11 mouse cellular contexts compared by ENCODE assay signal in the genomic region with DNA sequence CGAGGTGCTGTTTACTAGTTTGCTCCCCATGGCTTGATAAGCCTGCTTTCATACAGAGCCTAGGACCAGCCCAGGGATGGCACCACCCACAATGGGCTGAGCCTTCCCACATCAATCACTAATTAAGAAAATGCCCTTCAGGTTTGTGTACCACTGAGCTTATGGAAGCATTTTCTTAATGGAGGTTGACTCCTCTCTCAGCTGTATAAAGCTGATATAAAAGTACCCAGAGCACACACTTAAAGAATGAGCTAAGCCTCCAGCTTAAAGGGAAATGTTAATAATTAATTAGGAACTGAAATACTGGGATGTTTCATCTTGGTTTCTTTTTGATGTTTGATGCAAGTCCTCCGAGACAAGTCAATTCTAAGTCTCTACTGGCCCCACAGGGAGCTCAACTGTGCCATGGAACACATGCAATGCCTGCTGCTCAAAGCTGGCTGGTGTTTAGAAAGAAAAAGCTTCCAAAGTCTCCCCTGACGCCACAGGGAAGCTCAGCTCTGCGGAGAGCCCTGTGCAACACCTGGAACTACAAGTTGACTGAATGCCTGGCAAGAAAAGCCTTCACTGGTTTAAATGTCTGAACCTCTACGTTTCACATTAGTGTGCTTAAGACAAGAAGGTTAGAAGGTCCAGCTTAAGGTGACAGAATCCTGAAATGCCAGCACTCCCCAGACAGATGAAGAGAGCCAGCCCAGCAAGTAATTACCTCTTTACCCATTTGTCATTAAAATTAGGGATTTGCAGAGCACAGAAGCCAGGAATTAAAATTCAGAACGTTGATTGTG. TPM values are rescaled to one million over a fixed set of nuclear protein-coding genes. Genes with fewer than 3 reads are reported as not detected.
DNase-seq lines count a peak whose midpoint lies in the region; ATAC-seq and TF ChIP-seq lines count a peak whose summit lies in the region.
"Had no signal": no experiment of that assay in that cellular context is flagged by ENCODE, and none has a peak within 500 bp of the region (broad histone marks: within the 10 kb centered on the region; RNA-seq: fewer than 3 reads in every experiment).

No protein-coding gene starts in this region.

- DNase-seq in lung, postnatal 10 days: no peak
- peak; percentile 37 for DNase-seq in hindbrain, postnatal 0 days (ENCODE audit: low spot score)
- no peak for DNase-seq in stomach, postnatal 0 days (ENCODE audit: low spot score)
- no peak for DNase-seq in right cerebral cortex, adult 2 months (ENCODE audit: low spot score in 2 of 2)
- DNase-seq: cerebellum, adult 9-10 months; layer of hippocampus, adult 9-11 months; thymus, postnatal 14 days had no signal

- TF ChIP-seq CTCF in hindbrain, postnatal 0 days (IDR thresholded peaks at IDR 0.05; ENCODE audit: low read depth): no peak
- TF ChIP-seq CTCF in stomach, postnatal 0 days (IDR thresholded peaks at IDR 0.05; ENCODE audit: low read depth): no peak

- no peak overlapping the region for H3K27ac ChIP-seq in lung, embryonic 16.5 days (ENCODE audit: low read length)
- 0 out of 2 replicates have a peak overlapping the region, but pooled peaks have one; percentile 52 for H3K27ac ChIP-seq in hindbrain, postnatal 0 days
- H3K27ac ChIP-seq in liver, embryonic 16.5 days (ENCODE audit: low read length): no peak overlapping the region; the same call in 1 of the 2 replicates
- peak overlapping the region; percentile 58 for H3K27ac ChIP-seq in stomach, postnatal 0 days (replicated peaks)

- H3K9me3 ChIP-seq in lung, embryonic 16.5 days (ENCODE audit: control insufficient read depth, low read length): no peaks in the 10 kb centered on the region
- H3K9me3 ChIP-seq in hindbrain, postnatal 0 days (ENCODE audit: low read length): no peaks in the 10 kb centered on the region
- no peaks in the 10 kb centered on the region for H3K9me3 ChIP-seq in liver, embryonic 16.5 days (replicated peaks; ENCODE audit: control insufficient read depth, low read length)
- no peaks in the 10 kb centered on the region for H3K9me3 ChIP-seq in stomach, postnatal 0 days (ENCODE audit: control insufficient read depth, low read length)

- no peak for TF ChIP-seq EP300 in stomach, postnatal 0 days (optimal IDR thresholded peaks at IDR 0.05)

- no peaks in the 10 kb centered on the region for H3K36me3 ChIP-seq in lung, embryonic 16.5 days (ENCODE audit: control insufficient read depth, insufficient read depth, low read length)
- no peaks in the 10 kb centered on the region for H3K36me3 ChIP-seq in hindbrain, postnatal 0 days (ENCODE audit: insufficient read depth, low read length)
- no peaks in the 10 kb centered on the region for H3K36me3 ChIP-seq in liver, embryonic 16.5 days (ENCODE audit: control insufficient read depth, insufficient read depth)
- H3K36me3 ChIP-seq in stomach, postnatal 0 days (ENCODE audit: control insufficient read depth, insufficient read depth, low read length): no peaks in the 10 kb centered on the region

- H3K9ac ChIP-seq in lung, embryonic 16.5 days (ENCODE audit: low read length): 0 out of 2 replicates have a peak overlapping the region, but pooled peaks have one; percentile 6
- no peak overlapping the region for H3K9ac ChIP-seq in hindbrain, postnatal 0 days (replicated peaks; ENCODE audit: low read length)
- H3K9ac ChIP-seq in liver, embryonic 16.5 days (ENCODE audit: low read depth, low read length): no peak overlapping the region
- H3K9ac ChIP-seq in stomach, postnatal 0 days (ENCODE audit: low read length): no peak overlapping the region

- peak overlapping the region; percentile 35; the same call in 1 of the 2 replicates for H3K4me2 ChIP-seq in lung, embryonic 16.5 days (ENCODE audit: low read depth, low read length)
- H3K4me2 ChIP-seq in hindbrain, postnatal 0 days (ENCODE audit: low read depth, low read length): no peak overlapping the region
- H3K4me2 ChIP-seq in liver, embryonic 16.5 days (ENCODE audit: low read depth, low read length): 0 out of 2 replicates have a peak overlapping the region, but pooled peaks have one; percentile 13
- H3K4me2 ChIP-seq in stomach, postnatal 0 days (replicated peaks; ENCODE audit: low read depth): peak overlapping the region; percentile 27; the same call in 1 of the 2 replicates
- H3K4me2 ChIP-seq: heart, embryonic 11.5 days had no signal

- no peak for ATAC-seq in lung, embryonic 16.5 days (ENCODE audit: low read depth)
- peak; percentile 41; the same call in 1 of the 2 replicates for ATAC-seq in hindbrain, postnatal 0 days
- no peak for ATAC-seq in liver, embryonic 16.5 days (ENCODE audit: low read depth)
- ATAC-seq in stomach, postnatal 0 days (ENCODE audit: low FRiP score, low TSS enrichment): peak; percentile 54; the same call in 1 of the 2 replicates
- ATAC-seq in erythroblast, adult 5-6 weeks (replicated peaks; ENCODE audit: low FRiP score, poor library complexity, severe bottlenecking): no peak

- H3K4me3 ChIP-seq in lung, embryonic 16.5 days (ENCODE audit: low read length): no peak overlapping the region
- H3K4me3 ChIP-seq in hindbrain, postnatal 0 days (ENCODE audit: low read length): no peak overlapping the region
- H3K4me3 ChIP-seq in liver, embryonic 16.5 days (ENCODE audit: low read depth, low read length): peak overlapping the region; percentile 15; the same call in 1 of the 2 replicates
- no peak overlapping the region for H3K4me3 ChIP-seq in stomach, postnatal 0 days (ENCODE audit: low read depth, low read length)

- no peaks in the 10 kb centered on the region for H3K27me3 ChIP-seq in lung, embryonic 16.5 days (ENCODE audit: control insufficient read depth, insufficient read depth, low read depth, low read length)
- no peaks in the 10 kb centered on the region for H3K27me3 ChIP-seq in hindbrain, postnatal 0 days (ENCODE audit: insufficient read depth, low read length)
- no peaks in the 10 kb centered on the region for H3K27me3 ChIP-seq in liver, embryonic 16.5 days (ENCODE audit: control insufficient read depth, insufficient read depth, low read depth, low read length)
- H3K27me3 ChIP-seq in stomach, postnatal 0 days (ENCODE audit: control insufficient read depth, insufficient read depth, low read length): no peaks in the 10 kb centered on the region

- WGBS in lung, embryonic 16.5 days: 20% methylated on average over 6 of the region's 6 CpGs
- 10% methylated on average over 6 of the region's 6 CpGs for WGBS in hindbrain, postnatal 0 days
- 22% methylated on average over 6 of the region's 6 CpGs for WGBS in liver, embryonic 16.5 days (ENCODE audit: insufficient replicate concordance)
- 18% methylated on average over 6 of the region's 6 CpGs for WGBS in stomach, postnatal 0 days

- H3K4me1 ChIP-seq in lung, embryonic 16.5 days (replicated peaks; ENCODE audit: control insufficient read depth, insufficient read depth, low read length): 0 out of 2 replicates have a peak, but pooled peaks cover 3% of the 10 kb centered on the region
- peaks cover 13% of the 10 kb centered on the region; the same call in 1 of the 2 replicates for H3K4me1 ChIP-seq in hindbrain, postnatal 0 days (ENCODE audit: insufficient read depth, low read length)
- no peaks in the 10 kb centered on the region for H3K4me1 ChIP-seq in liver, embryonic 16.5 days (ENCODE audit: control insufficient read depth, low read depth, low read length)
- no peaks in the 10 kb centered on the region for H3K4me1 ChIP-seq in stomach, postnatal 0 days (replicated peaks; ENCODE audit: control insufficient read depth, insufficient read depth)

RNA-seq across cellular contexts. Expression of a gene that starts 36.8 kb away (rescaled TPM):
- 6.7 and 7.1 TPM in 2 replicates for polyA plus RNA-seq in lung, embryonic 16.5 days (2015; fragmentation: Nextera tagmentation; extraction: Ambion mirVana)
- 42.1 and 54.4 TPM in 2 replicates for total RNA-seq in hindbrain, postnatal 0 days (2014; rRNA removed)
- 29.3 and 31.2 TPM in 2 replicates for polyA plus RNA-seq in hindbrain, postnatal 0 days (2015; fragmentation: Nextera tagmentation; extraction: Ambion mirVana)
- polyA plus RNA-seq in liver, embryonic 16.5 days (2015; fragmentation: Nextera tagmentation; extraction: Ambion mirVana): 2.0 and 2.1 TPM in 2 replicates
- polyA plus RNA-seq in stomach, postnatal 0 days (2015; fragmentation: Nextera tagmentation; extraction: Ambion mirVana): 17.2 and 18.2 TPM in 2 replicates
- not detected in 2 replicates for total RNA-seq in erythroblast, adult 5-6 weeks (2015; ENCODE audit: low replicate concordance)
- total RNA-seq in erythroblast, adult 5-6 weeks (2017; ENCODE audit: low replicate concordance): 0.98 TPM in 1 of 2 replicates, not detected in the other

Comparison
In these comparisons a context has a peak if more than half of its experiments do, and no peak if none do; other contexts are left out.
1. ATAC-seq: peak in hindbrain, postnatal 0 days (single experiment) and stomach, postnatal 0 days (single experiment); none in lung, embryonic 16.5 days (single experiment), liver, embryonic 16.5 days (single experiment) and erythroblast, adult 5-6 weeks (single experiment).
2. H3K27ac ChIP-seq: peak in hindbrain, postnatal 0 days (single experiment) and stomach, postnatal 0 days (single experiment); none in lung, embryonic 16.5 days (single experiment) and liver, embryonic 16.5 days (single experiment).